Mouse (Mus musculus) heart, adult 11 months (tissue): ENCODE results near the gene Gcfc2.

Source experiments
- DNase-seq: peaks from one replicate; pipeline ENCODE4 v3.0.0; 2022

Gcfc2 gene

DNA sequence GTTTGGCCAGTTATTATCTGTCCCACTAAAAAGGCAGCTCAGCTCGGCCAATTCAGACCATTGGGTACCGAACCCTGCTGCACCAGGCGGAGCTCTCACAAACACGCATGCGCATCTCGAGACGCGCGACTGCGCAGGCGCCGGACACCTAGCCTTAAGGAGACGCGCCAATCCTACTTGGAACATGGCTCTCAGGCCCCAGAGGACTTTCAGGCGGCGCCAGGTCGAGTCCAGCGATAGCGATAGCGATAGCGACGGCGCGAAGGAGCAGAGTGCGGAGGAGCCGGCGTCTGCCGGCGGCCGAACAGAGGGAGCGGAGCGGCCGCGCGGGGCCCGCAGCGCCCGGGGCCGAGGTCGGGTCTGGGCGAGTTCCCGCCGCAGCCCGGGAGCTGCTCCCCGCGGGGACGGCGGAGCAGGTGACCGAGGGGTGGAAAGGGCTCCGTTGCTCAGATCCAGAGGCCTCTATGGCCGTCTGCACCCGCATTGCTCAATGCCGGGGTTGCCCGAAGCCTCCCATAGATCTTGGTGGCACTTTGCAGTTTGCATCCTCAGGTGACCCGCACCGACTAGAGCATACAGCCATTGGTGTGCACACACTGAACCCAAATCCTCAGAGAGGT lies at the start of gene Gcfc2:
Gcfc2 (plus strand) TSS at position 147 of the 620 bp plus-strand sequence.
- peak; percentile 99 for DNase-seq

DNA sequence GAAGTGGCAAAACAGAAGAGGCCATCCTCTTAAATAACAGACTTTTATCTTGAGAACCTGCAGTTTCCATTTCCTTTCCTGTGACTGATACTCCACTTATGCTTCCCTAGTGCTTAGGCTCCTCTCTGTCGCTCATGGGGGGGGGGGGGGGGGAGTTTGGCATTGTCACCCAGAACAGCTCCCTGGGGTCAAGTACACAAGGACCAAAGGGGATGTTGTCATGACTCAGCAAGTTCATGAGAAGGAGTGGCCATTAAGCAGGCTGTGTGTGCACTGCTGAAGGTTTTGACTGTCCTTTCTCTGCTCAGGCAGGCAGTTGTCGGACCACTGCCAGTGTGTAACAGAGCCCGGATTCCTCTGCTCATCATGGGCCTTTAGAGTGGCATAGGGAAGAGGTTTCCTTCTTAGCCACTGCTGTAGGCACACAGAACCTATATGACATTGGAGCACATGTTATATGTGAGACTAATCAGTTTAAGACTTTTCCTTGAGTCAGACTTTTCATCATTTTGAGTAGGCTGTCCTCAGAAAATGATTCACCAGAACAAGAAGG lies 27.7 kb upstream of the Gcfc2 start:
- DNase-seq, result no peak

DNA sequence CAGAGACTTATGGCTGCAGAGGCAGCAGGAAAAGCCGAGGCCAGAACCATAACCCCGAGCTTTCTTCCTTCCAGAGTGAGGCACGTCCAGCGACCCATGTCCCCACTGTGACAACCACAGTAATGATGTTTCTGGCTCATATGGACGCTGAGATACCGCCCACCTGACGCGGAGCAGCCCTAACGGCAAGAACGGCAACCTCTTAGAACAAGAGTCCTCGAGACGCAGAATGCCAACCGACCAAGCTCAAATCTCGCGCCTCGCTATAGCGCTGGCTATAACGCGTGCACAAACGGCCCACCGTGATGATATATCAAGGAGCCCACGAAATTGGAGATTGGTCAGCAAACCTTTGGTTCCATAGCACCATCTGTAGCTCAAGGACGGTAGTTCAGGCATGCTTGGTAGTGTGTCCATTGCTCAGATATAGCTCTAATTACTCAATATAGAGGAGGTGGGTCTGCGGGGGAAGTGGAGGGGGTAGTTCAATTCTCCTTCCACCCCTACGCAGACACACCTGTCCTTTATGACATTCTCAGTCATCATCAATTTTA lies 13.1 kb upstream of the Gcfc2 start:
- peak; percentile 67 for DNase-seq

DNA sequence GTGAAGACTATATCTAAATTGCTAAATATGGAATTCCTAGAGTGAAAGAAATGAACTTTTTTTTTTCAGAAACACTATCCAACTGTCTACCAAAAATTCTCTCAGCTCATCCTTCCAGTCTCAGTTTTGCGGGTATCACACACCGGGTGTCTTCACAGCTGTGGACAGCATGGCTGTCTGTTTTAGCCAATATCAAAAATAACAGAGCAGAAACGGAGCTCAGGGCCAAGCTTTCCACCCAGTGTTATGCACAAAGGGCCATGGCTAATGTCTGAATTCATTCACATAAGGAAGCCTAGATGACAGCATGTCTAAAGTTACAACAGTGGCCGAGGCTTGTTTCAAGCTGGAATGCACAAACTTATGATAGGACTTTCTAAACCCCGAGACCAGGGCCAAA lies 12.2 kb upstream of the Gcfc2 start:
- DNase-seq, result peak; percentile 36

DNA sequence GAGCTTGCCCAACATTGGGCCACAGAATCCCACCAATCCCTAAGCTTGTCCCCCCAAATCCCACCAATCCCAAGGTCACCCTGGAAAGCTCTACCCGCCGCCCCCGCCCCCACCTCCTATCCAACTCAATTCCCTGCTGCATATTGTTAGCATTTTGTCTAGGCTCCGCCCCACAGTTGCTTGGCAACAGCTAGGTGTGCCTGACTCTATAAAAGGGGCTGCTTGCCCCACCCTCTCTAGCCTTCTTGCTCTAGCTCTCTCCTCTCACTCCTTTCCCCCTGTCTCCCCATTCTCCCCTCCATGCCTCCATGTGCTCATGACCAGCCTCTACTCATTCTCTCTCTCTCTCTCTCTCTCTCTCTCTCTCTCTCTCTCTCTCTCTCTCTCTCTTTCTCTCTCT lies 11.8 kb upstream of the Gcfc2 start:
- DNase-seq, result peak; percentile 68

DNA sequence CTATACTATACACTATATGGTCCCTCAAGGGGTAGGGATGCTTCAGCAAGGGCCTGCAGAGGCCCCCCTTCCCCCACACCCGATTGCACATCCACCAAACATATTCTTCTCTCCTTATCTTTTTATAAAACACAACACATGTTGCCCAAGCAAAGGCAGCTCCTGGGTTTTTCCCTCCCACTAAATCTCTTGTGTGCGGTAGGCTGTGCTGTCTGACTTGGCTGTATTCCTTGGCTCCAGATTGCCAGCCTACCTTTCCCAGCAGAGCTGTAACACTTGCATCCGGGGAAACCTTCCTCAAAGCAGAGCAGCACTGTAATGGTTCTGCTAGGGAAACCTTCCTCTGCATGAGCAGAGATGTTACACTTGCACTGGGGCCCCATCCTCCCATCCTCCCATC lies 11.3 kb upstream of the Gcfc2 start:
- DNase-seq, result peak; percentile 35

DNA sequence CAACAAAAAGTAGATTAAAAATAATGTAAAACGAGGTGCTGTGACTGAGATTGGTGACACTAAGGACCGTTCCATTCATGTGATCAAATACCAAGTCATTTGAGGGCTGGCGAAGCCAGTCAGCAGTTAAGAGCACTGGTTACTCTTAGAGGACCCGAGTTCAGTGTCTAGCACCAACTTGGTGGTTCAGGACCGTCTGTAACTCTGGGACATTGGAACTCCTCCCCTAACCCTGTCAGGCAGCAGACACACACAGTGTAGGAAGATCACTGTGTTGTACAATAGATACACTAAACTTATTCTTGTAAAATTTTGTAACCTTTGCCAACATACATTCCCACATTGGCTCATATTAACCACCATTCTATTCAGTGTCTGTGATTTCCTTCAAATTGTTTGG lies 835 bp downstream of the Gcfc2 start:
- DNase-seq, result no peak

DNA sequence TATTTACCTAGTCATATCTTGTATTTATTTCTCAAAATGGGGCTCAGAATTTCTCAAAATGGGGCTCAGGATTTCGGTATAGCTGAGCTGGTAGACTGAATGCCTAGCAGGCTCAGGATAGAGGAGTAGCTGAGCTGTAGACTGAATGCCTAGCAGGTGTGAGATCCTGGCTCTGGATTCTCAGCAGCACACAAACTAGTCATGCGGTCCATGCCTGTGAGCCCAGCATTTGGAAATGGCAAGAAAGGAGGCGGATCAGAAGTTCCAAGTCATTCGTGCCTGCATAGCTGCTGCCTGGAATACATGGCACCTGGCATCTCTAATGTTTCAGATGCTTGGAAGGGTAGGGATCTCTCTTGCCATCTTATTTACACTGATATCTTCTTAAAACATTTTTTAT lies 5.9 kb downstream of the Gcfc2 start:
- peak; percentile 71 for DNase-seq

DNA sequence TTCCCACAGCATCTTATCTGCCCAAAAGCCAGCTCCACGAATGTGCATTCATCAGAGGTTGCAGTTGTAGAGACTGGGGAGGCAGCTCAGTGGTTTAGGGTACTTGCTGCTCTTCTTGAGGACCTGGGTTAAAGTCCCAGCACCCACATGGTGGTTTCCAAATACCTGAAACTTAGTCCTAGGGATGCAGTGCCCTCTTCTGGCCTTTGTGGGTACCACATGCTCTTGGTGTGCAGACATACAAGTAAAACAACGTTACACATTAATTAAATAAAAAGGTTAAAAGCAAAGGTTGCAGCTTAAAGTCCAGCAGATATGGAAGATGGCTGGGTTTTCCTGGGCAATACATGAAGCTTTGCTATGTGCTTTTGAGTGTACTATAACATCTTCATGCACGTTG lies 9.8 kb downstream of the Gcfc2 start:
- peak; percentile 33 for DNase-seq

DNA sequence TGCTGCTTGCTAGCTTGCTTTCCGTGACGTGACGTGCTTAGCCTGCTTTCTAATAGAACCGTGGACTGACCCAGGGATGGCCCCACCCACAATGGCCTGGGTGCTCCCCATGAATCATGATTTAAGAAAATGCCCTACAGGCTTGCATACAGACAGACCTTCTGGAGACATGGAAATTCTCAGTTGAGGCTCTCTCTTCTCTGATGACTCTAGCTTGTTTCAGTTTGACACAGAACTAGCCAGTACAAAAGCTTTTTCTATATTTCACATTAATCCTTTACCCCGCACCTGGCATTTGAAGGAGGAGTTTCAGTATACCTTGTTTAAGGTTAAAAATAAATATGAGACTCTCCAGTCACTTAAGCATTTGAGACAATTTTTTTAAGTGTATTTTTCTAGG lies 18.2 kb downstream of the Gcfc2 start:
- peak; percentile 85 for DNase-seq

DNA sequence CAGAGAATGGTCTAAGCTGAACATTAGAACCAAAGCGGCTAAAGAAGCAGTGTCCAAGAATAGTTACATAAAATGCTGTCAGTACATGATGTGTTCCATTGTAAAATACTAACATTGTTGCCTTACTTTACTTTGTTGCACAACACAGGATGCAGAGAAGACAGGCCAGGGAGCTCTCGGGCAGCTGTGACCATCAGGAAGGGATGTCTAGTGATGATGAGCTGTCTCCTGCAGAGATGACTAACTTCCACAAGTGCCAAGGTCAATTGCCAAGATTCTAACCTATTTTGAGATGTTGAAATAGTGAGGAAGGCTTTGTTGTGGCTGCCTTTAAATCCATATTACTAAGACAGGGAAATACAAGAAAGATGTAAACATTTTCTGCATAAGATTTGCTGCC lies 19.8 kb downstream of the Gcfc2 start:
- peak; percentile 42 for DNase-seq

DNA sequence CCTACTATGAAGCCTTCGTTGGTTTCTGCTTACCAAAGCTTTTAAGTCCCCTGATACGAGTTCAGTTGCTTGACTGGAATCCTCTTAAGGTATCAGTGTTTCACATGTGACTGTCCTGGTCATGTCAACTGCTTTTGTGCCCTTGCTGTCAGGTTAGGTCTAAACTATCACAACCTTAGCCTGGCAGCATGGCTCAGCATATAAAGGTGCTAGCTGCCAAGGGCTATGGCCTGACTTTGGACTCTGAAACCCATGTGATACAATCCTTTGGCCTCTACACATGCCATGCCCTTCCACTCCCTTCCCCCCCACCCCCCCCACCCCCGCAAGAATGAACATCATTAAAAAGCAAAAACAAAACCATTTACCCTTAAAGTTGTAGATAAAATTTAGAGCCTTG lies 21.0 kb downstream of the Gcfc2 start:
- peak; percentile 31 for DNase-seq

DNA sequence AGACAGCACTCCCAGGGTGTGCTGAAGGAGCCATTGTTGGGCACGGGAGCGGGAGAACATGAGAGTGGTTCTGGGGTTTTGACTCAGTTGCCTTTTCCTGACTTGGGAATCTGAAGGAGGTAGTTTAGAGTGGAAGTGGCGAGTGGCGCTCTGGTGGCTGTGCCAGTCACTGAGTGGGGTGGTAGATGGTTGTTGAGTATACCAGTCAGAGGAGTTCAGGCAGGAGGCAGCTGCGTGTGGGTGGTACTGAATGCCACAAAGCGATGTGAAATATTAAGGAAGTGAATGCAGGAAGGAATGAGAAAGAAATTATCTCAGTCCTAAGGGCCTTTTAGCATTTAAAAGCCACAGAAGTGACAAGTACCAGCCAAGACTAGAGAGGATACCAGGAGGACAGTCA lies 23.4 kb downstream of the Gcfc2 start:
- DNase-seq, result peak; percentile 75

DNA sequence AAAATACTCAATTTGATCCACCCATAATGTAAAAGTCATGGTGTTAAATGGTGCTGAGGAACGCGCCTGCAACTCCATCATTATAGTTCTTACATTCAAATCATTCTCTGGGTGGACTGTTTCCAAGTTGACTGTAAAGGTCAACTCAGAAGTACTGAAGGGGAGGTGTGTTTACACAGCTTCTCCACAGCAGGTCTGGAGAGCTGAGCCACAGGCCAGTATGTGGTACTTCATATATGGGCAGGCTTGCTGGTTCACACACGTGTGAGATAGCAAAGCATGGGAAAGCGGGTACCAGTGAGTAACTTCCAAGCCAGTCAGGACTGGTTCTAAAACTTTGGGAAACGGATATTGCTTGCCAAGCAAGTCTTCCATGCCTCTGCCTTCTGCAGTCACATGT lies 31.7 kb downstream of the Gcfc2 start:
- no peak for DNase-seq

DNA sequence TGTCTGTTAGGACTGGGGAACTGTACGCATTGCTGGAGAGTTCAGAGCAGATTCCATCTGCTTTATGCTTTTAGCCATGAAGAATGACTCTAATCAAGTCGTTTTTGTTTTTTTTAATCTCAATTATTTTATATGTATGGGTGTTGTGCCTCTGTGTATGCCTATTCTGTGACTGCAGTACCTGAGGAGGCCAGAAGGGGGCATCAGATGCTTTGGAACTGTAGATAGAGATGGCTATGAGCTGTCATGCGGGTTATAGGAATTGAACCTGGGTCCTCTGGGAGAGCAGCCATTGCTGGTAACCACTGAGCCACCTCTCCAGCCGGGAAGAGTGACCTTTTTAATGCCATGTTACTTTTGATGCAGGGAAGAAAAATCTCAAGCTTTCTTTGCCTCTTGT lies 32.9 kb downstream of the Gcfc2 start:
- DNase-seq, result peak; percentile 50

DNA sequence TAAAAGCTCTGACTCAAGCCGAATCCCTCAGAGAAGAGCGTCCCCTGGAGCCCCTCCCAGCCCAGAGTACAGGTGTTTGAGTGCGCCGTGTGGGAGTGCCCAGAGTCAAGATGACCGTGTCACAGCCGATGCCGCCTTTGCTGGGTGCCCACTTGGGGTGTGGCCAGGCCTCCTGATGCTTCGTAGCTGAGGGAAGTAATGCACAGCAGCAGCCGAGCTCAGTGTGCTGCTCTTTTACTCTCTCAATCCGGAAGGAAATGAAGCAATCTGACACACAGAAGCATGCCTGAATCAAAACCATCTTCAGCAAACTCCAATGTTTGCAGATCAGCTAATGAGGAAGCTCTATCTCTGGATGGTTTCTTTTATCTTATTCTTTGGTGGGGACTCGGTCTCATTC lies 34.5 kb downstream of the Gcfc2 start:
- peak; percentile 92 for DNase-seq

DNA sequence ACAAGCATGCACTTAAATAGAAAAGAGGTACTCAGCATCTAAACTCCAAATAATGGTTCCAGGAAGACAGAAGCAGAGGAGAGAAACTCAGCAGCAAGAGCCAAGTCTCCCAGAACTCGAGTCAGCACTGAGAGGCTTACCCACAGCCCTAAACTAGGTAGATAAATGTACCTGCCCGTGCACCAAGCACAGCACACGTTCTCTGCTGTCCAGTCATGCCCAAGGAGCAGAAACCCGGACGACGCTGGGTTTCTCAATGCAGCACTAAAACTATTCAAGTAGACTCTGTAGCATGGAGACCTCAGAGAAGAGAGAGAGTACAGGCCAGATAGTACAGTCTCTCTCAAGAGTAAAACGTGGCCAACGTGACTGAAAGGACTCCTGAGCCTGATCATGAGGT lies 36.4 kb downstream of the Gcfc2 start:
- peak; percentile 61 for DNase-seq

DNA sequence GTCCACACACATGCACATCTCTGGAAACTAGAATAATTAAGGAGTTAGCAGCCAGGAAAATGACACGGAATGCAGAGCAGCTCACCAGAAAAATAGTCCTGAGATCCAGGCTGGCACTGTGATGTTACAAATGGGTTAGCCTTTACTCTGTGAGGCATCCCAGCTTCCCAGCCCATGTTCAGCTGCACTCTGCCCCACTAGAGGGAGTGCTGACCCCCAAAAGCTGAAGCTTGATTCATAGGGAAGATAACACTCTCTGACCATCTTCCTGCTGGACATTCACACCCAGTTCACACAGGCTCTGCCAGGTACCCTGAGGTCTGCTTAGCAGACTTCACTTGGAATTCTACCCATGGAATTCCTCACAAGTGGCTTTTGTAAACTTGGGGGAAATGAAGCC lies 36.8 kb downstream of the Gcfc2 start:
- DNase-seq, result peak; percentile 72

DNA sequence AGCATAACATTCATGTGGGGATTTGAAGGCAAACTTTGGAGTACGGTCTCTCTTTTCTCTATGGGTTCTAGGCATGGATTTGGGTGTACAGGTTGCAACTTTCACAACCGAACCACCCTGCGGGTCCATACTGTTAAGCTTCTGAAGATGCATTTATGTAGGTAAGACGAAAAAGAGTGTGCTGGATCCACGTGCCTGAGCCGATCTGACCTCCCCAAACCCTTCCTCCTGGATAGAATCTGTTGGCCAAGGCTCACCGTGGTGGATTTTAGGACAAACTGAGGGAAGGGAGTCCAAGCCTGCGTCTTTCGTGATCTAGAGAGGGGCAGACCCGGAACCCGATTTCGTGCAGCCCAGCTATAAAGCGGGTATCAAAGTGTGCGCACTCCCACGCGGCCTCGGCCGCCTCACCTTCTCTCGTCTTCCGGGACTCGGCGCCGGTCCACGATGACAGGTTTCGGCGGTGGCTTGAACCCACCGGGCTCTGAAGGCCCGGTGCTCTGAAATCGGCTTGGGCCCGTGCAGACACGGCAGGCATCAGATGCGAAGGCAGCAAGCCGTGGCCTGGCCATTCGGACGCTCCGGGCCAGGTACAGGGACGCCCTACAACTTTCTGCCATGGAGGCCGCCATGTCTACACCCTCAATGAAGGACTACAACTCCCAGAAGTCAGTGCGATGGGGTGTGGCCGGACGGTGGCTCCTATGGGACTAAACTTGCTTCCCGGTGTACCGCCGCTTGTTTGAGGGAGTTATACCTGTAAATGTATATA lies 42.0 kb downstream of the Gcfc2 start, which contains the start of gene Mrpl19:
Mrpl19 (minus strand) TSS at position 663 of the 772 bp plus-strand sequence.
- DNase-seq, result peak; percentile 99

DNA sequence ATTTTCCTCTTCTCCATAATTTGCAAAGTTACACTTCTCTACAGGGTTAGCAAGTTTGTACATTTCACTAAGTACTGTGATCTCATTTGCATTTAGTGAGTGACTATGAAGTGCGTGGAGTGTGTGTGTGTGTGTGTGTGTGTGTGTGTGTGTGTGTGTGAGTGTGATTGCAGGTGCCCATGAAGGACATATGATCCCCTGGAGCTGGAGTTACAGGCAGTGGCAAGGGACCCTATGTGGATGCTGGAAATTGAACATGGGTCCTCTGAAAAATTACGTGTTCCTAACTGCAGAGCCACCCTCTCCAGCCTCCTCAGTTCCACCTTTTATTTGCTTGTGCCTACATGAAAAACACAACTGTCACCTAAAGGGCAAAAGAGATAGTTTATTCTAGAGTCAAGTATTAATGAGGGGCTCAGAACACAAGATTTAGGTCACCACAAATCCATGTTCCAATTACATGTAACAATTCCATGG lies 42.6 kb downstream of the Gcfc2 start:
- no peak for DNase-seq

DNA sequence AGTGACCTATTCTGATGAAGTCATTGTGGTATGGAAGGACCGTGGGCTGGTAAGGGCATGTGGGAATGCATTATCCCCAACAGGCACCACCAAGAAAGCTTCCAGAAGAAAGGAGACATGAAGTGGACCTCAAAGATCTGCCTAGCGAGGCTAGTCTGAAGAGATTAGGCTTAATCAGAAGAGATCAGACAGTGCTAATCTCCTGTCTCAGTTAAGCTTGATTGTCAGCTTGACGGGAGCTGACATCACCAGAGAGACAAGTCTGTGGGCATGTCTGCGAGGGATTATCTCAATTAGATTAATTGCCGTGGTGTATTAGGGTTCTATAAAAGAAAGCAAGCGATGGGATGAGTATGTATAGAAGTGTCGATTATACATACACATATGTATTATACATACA lies 47.7 kb downstream of the Gcfc2 start:
- DNase-seq, result peak; percentile 31

DNA sequence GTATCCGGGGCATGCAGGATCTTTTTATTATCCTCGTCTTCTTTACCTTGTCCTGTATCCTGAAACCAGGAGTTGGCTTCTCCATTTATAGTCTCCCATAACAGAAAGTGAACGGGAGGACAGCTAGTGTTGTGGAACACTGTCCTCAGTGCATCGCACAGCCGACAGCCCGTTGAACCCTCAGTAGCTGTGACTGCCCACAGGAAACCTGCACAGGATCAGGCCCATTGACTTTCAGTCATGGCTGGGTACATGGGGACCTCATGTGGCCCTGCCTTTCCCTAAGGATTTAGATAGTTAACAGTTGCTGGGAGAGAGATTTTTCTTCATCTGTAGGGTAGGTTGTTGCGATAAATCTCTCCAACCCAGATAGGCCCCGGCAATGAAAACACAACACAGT lies 49.1 kb downstream of the Gcfc2 start:
- peak; percentile 48 for DNase-seq

DNA sequence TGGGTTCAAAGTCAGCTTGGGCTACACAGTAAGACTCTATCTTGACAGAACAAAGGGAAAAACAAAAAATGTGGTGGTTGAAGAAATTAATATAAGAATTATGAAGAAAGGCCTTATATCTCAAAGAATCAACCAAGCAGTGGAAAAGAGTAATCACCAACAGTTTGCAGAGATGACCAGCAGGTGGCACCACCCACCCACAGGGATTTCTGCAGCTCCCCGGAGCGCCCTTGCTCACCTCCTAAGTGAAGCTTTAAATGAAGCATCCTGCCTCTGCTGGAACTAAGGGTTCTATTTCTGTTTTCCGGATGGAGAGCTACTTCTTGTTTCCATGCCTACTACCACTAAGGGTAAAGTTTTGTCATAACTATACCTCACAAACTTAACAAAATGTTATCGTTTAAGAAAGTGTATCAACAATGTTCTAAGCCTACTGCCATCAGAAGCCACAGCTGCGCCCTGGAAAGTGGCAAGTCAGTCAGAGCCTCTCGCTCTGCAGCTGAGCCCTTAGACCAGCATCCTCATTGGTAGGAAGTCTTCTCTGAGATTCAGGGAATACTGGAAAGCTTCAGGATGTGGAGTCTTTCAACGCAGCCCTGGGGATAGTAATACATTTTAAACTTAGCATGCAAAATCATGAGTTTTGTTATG lies 52.6 kb downstream of the Gcfc2 start:
- peak; percentile 88 for DNase-seq
